Mouse (Mus musculus) embryonic facial prominence, embryonic 12.5 days (tissue): Measurements from ENCODE around the gene Ms4a8a. TPM values are rescaled to one million over a fixed set of nuclear protein-coding genes. Genes with fewer than 3 reads are reported as not detected.
"Not testable (repeated sequence)": the region's sequence is repeated elsewhere in the genome, so short reads cannot be mapped to it uniquely, and the experiment has no call there.

Source experiments
- ATAC-seq: fragments of 200-750 bp; cut with Nextera tagmentation; 2 replicates; pipeline ENCODE4 v1.8.0; 2017; ENCODE audit not compliant: insufficient number of reproducible peaks, insufficient read depth, low FRiP score, low TSS enrichment
- H3K27ac ChIP-seq: fragments of 300-500 bp; sonication (generic); 2 replicates; pipeline ENCODE4 v1.5.1; 2016; ENCODE audit warnings: mild to moderate bottlenecking
- H3K27me3 ChIP-seq: fragments of 300-500 bp; sonication (generic); 2 replicates; pipeline ENCODE4 v1.6.1; 2016; ENCODE audit warnings: mild to moderate bottlenecking, moderate library complexity
- H3K36me3 ChIP-seq: fragments of 300-500 bp; sonication (generic); 2 replicates; pipeline ENCODE4 v1.6.1; 2016; ENCODE audit warnings: mild to moderate bottlenecking
- H3K4me1 ChIP-seq: fragments of 300-500 bp; sonication (generic); 2 replicates; pipeline ENCODE4 v1.6.1; 2016
- H3K4me2 ChIP-seq: fragments of 300-500 bp; sonication (generic); replicated peaks from 2 replicates; pipeline ENCODE4 v1.6.1; 2016; ENCODE audit warnings: mild to moderate bottlenecking, moderate library complexity
- H3K4me3 ChIP-seq: fragments of 300-500 bp; sonication (generic); 2 replicates; pipeline ENCODE4 v1.5.1; 2016; ENCODE audit warnings: mild to moderate bottlenecking
- H3K9ac ChIP-seq: fragments of 300-500 bp; sonication (generic); 2 replicates; pipeline ENCODE4 v1.6.1; 2016; ENCODE audit warnings: mild to moderate bottlenecking, moderate library complexity
- H3K9me3 ChIP-seq: fragments of 300-500 bp; sonication (generic); 2 replicates; pipeline ENCODE4 v1.6.1; 2016; ENCODE audit warnings: mild to moderate bottlenecking, moderate library complexity
- WGBS: fragments of 180-500 bp; shearing (Covaris S2); methylation state at CpG from one replicate; pipeline ENCODE4 v1.1.7; 2016; 5-methylcytosine and 5-hydroxymethylcytosine counted together
- polyA plus RNA-seq: library from polyadenylated mRNA; unstranded; fragments of >200 nt; fragmentation: Nextera tagmentation; extraction: Ambion mirVana; gene quantifications from 2 replicates; pipeline ENCODE4 v1.2.1, GENCODE M21; 2016

Ms4a8a gene
- polyA plus RNA-seq, 1 experiment from 2014 or later = not detected

DNA sequence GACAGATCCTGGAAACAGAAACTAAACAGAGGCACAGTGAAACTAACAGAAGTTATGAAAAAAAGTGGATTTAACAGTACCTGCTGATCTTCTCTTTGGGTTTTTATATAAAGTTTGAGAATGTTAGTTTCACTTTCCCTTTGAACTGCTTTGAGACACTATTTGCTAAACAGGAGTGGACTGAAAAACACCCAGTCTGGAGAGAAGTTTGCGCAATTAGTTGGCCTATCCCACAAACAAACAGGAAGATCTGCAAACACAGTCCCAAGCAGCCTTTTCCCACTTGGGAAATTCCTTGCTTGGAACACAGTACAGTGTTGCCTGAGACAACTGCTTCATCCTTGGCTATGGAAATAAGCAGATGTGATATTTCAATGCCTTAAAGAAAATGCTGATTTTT, 25.2 kb downstream of the Ms4a8a start:
- H3K4me3 ChIP-seq, H3K27ac ChIP-seq, H3K36me3 ChIP-seq, H3K4me2 ChIP-seq, H3K27me3 ChIP-seq, ATAC-seq, H3K9me3 ChIP-seq, H3K9ac ChIP-seq, H3K4me1 ChIP-seq: not testable (repeated sequence)
- WGBS = 95% methylated on average over 1 of the region's 1 CpGs

GRCm38 (mm10) chr19:11053277-11053676, 27.6 kb downstream of the Ms4a8a start:
- ATAC-seq = no peak
- H3K4me2 ChIP-seq = no peak overlapping the region
- H3K27me3 ChIP-seq = no peaks in the 10 kb centered on the region
- H3K27ac ChIP-seq = no peak overlapping the region
- 62% methylated on average over 3 of the region's 3 CpGs for WGBS
- H3K4me3 ChIP-seq = no peak overlapping the region
- H3K36me3 ChIP-seq = no peaks in the 10 kb centered on the region
- no peaks in the 10 kb centered on the region for H3K4me1 ChIP-seq
- no peak overlapping the region for H3K9ac ChIP-seq
- no peaks in the 10 kb centered on the region for H3K9me3 ChIP-seq

DNA sequence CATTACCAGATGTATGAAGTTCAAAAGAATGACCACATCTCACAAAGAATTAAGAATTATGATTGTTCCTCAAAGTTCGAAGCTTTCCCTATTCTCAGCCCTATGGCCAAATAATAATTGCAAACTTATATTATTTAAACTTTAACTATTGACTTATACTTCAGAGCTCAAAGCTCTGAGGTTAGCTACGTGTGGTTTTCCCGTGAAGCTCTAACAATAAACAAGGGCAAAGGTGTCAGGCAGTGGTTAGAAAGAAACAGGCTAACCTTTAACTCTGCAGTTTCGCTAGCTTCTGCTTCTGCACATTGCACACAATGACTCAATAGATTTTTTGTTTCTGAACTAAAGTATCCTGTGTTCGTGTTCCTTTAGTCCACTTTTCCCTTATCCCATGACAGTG, 28.0 kb downstream of the Ms4a8a start:
- ATAC-seq = no peak
- no peaks in the 10 kb centered on the region for H3K27me3 ChIP-seq
- 63% methylated on average over 5 of the region's 5 CpGs for WGBS
- no peak overlapping the region for H3K4me2 ChIP-seq
- H3K9me3 ChIP-seq = no peaks in the 10 kb centered on the region
- H3K9ac ChIP-seq = no peak overlapping the region
- no peak overlapping the region for H3K4me3 ChIP-seq
- H3K4me1 ChIP-seq = no peaks in the 10 kb centered on the region
- H3K27ac ChIP-seq = no peak overlapping the region
- no peaks in the 10 kb centered on the region for H3K36me3 ChIP-seq

DNA sequence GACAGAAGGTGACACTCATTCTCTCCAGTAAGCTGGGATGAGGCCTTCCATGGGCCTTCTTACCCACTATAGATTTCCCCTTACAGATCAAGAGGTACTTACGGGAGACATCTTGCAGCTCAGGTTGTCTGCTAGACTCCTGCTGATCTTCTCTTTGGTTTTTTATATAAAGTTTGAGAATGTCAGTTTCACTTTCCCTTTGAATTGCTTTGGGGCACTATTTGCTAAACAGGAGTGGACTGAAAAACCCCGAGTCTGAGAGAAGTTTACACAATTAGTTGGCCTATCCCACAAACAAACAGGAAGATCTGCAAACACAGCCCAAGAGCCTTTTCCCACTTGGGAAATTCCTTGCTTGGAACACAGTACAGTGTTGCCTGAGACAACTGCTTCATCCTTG, 30.6 kb downstream of the Ms4a8a start:
- Histone ChIP-seq H3K27me3 (no peaks in the 10 kb centered on the region), H3K4me2 (no peak overlapping the region), H3K9me3 (no peaks in the 10 kb centered on the region), H3K27ac (no peak overlapping the region), H3K9ac (no peak overlapping the region), H3K36me3 (no peaks in the 10 kb centered on the region), H3K4me3 (no peak overlapping the region), H3K4me1 (no peaks in the 10 kb centered on the region)
- ATAC-seq = no peak
- 78% methylated on average over 2 of the region's 2 CpGs for WGBS

DNA sequence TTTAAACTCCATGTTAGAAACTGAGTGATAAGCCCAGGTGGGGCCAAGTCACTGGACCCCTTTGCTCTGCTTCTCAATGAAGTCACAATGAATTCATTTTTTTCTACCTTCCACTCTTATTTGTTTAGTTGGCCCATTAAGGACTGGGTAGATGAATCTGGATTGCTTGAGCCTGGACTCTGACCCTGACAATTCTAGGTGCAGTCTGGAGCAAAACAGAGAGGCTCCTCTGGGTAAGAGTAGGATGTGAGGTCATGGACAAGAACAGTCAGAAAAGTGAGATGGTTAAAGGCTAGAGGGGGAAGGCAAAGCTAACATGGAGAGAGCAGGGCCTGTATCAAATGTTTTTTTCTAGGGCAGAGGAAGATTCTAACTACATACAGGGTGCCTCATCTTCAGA, 31.5 kb downstream of the Ms4a8a start:
- Histone ChIP-seq H3K4me2 (no peak overlapping the region), H3K9ac (no peak overlapping the region), H3K27me3 (no peaks in the 10 kb centered on the region), H3K36me3 (no peaks in the 10 kb centered on the region), H3K9me3 (no peaks in the 10 kb centered on the region), H3K27ac (no peak overlapping the region), H3K4me1 (no peaks in the 10 kb centered on the region), H3K4me3 (no peak overlapping the region)
- ATAC-seq = no peak

DNA sequence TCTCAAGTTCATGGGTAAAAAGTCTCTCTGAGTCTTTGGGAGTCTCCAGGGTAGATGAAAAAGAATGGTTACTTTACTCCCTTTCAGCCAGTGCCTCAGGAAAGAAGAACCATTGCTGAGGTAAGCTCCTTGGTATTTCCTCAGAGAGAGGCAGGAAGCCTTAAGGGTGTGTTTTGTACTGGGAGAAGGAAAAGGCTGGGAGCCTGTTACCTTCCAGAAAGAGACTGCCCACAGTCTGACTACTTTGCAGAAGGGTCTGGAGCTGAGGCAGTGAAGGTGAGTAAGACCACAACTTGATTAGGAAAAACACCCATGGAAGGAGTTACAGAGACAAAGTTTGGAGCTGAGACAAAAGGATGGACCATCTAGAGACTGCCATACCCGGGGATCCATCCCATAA, 32.4 kb downstream of the Ms4a8a start:
- Histone ChIP-seq H3K9ac (no peak overlapping the region), H3K4me1 (no peaks in the 10 kb centered on the region), H3K9me3 (no peaks in the 10 kb centered on the region), H3K27me3 (no peaks in the 10 kb centered on the region), H3K27ac (no peak overlapping the region), H3K36me3 (no peaks in the 10 kb centered on the region), H3K4me3 (no peak overlapping the region), H3K4me2 (no peak overlapping the region)
- WGBS = 93% methylated on average over 1 of the region's 1 CpGs
- no peak for ATAC-seq

DNA sequence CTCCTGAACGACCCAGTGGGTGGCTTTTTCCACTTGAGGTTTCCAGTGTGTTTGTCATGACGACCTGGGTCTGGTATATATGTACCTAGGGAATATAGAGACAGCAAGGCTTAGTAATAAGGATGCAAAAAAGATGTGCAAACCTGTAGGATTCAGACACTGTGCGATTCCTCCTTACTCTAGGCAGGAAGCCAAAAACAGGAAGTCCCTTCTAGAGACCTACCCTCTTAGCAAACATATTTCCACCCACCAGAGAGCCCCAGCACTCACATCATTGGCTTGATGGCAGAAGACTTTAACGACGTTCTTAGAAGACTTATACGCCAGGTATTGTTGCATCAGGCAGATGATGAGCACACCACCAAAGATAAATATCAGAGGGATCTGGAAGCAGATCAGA, 32.9 kb downstream of the Ms4a8a start:
- Histone ChIP-seq H3K9me3 (no peaks in the 10 kb centered on the region), H3K4me2 (no peak overlapping the region)
- ATAC-seq = no peak

GRCm38 (mm10) chr19:11044996-11045711, 35.7 kb downstream of the Ms4a8a start:
- no peaks in the 10 kb centered on the region for H3K4me1 ChIP-seq
- H3K27me3 ChIP-seq = no peaks in the 10 kb centered on the region
- peak; percentile 99 for ATAC-seq
- H3K9ac ChIP-seq = 0 out of 2 replicates have a peak overlapping the region, but pooled peaks have one; percentile 31
- H3K9me3 ChIP-seq = no peaks in the 10 kb centered on the region
- H3K4me2 ChIP-seq = peak overlapping the region; percentile 64
- no peak overlapping the region for H3K27ac ChIP-seq
- H3K36me3 ChIP-seq = no peaks in the 10 kb centered on the region
- peak overlapping the region; percentile 39 for H3K4me3 ChIP-seq
- 7% methylated on average over 36 of the region's 40 CpGs for WGBS

More for the DNA sequence above, 32.9 kb downstream of the Ms4a8a start:
- Histone ChIP-seq H3K27me3 (no peaks in the 10 kb centered on the region), H3K27ac (no peak overlapping the region), H3K9ac (no peak overlapping the region), H3K36me3 (no peaks in the 10 kb centered on the region), H3K4me3 (no peak overlapping the region), H3K4me1 (no peaks in the 10 kb centered on the region)
- 75% methylated on average over 6 of the region's 6 CpGs for WGBS

DNA sequence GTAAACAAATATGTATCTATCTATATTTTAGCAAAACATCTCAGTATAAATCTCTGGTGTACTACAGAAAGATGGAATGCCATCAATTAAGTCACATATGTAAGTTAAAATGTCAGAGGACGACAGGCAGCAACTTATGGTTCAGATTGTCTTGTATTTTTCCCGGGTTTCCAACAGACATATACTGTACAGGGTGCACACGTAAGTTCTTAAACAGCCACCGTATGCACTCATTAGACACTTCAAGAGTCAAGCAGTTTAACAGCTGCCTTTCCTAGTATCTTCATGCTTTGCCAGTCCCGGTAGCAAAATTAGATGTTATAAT, 36.3 kb downstream of the Ms4a8a start:
- H3K4me3 ChIP-seq = peak overlapping the region; percentile 39
- H3K9me3 ChIP-seq = no peaks in the 10 kb centered on the region
- ATAC-seq = peak; percentile 73; the same call in 1 of the 2 replicates
- H3K4me2 ChIP-seq = peak overlapping the region; percentile 64
- no peaks in the 10 kb centered on the region for H3K27me3 ChIP-seq
- 32% methylated on average over 5 of the region's 5 CpGs for WGBS
- no peak overlapping the region for H3K27ac ChIP-seq
- 0 out of 2 replicates have a peak overlapping the region, but pooled peaks have one; percentile 31 for H3K9ac ChIP-seq
- H3K36me3 ChIP-seq = no peaks in the 10 kb centered on the region
- H3K4me1 ChIP-seq = no peaks in the 10 kb centered on the region

DNA sequence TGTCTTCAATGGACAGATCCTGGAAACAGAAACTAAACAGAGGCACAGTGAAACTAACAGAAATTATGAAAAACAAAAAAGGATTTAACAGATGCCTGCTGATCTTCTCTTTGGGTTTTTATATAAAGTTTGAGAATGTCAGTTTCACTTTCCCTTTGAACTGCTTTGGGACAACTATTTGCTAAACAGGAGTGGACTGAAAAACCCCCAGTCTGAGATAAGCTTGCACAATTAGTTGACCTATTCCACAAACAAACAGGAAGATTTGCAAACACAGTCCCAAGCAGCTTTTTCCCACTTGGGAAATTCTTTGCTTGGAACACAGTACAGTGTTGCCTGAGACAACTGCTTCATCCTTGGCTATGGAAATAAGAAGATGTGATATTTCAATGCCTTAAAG, 43.3 kb downstream of the Ms4a8a start:
- Histone ChIP-seq H3K4me1 (no peaks in the 10 kb centered on the region), H3K27ac (no peak overlapping the region), H3K27me3 (no peaks in the 10 kb centered on the region), H3K36me3 (no peaks in the 10 kb centered on the region), H3K9ac (no peak overlapping the region), H3K9me3 (no peaks in the 10 kb centered on the region), H3K4me2 (no peak overlapping the region), H3K4me3 (no peak overlapping the region)
- ATAC-seq = no peak

GRCm38 (mm10) chr19:11022382-11022781, 58.5 kb downstream of the Ms4a8a start:
- H3K4me2 ChIP-seq = no peak overlapping the region
- no peak overlapping the region for H3K9ac ChIP-seq
- no peak for ATAC-seq
- no peaks in the 10 kb centered on the region for H3K9me3 ChIP-seq
- no peak overlapping the region for H3K27ac ChIP-seq
- H3K27me3 ChIP-seq = no peaks in the 10 kb centered on the region
- no peak overlapping the region for H3K4me3 ChIP-seq
- no peaks in the 10 kb centered on the region for H3K4me1 ChIP-seq
- H3K36me3 ChIP-seq = no peaks in the 10 kb centered on the region

- no peak for ATAC-seq
- H3K4me2 ChIP-seq = no peak within 1 kb of the TSS
- H3K36me3 ChIP-seq = no peaks in the 10 kb centered on the region
- WGBS = 85% methylated on average over 3 of the region's 3 CpGs
- H3K9ac ChIP-seq = no peak within 1 kb of the TSS
- H3K27me3 ChIP-seq = no peaks in the 10 kb centered on the region
- no peaks in the 10 kb centered on the region for H3K9me3 ChIP-seq
- no peak within 1 kb of the TSS for H3K27ac ChIP-seq
- no peak within 1 kb of the TSS for H3K4me3 ChIP-seq
- no peaks in the 10 kb centered on the region for H3K4me1 ChIP-seq
Measured at GRCm38 (mm10) chr19:11017891-11018290, 63.0 kb downstream of the Ms4a8a start, which contains the start of gene Ms4a18. Gene Ms4a18, minus strand, starts transcription at chr19:11018031.
